In genomic region chr5:36397837-36398282, GRCm38 (mm10) we compare ENCODE assay signal across 8 mouse cellular contexts. TPM values are rescaled to one million over a fixed set of nuclear protein-coding genes. Genes with fewer than 3 reads are reported as not detected.
A peak's percentile ranks its signal among the peaks of the same experiment; 100 is the strongest.
DNase-seq lines count a peak whose midpoint lies in the region; ATAC-seq lines count a peak whose summit lies in the region.

Sorcs2 (minus strand) TSS chr5:36398139.

- H3K9me3 ChIP-seq in hindbrain, embryonic 12.5 days (replicated peaks), result no peaks in the 10 kb centered on the region

- DNase-seq in Muller cell, postnatal 12 days (ENCODE audit: inconsistent ontology term), result peak; percentile 91
- peak; percentile 94 for DNase-seq in cerebellum, postnatal 10 days
- DNase-seq in frontal cortex, postnatal 25 days (ENCODE audit: low spot score in 2 of 2), result peak; percentile 64 to 73
- DNase-seq in layer of hippocampus, postnatal 14 days (ENCODE audit: low spot score in 2 of 2), result peak; percentile 84 to 86
- DNase-seq in lung, postnatal 10 days, result peak; percentile 91
- DNase-seq in retina, adult 2 months (ENCODE audit: low read depth, low spot score), result peak; percentile 54
- peak; percentile 88 for DNase-seq in thymus, postnatal 25 days

- peaks cover 22% of the 10 kb centered on the region for H3K27me3 ChIP-seq in hindbrain, embryonic 12.5 days

- ATAC-seq in hindbrain, embryonic 12.5 days (ENCODE audit: low FRiP score), result peak; percentile 90

- H3K9ac ChIP-seq in hindbrain, embryonic 12.5 days, result peak within 1 kb of the TSS; percentile 90

- H3K27ac ChIP-seq in hindbrain, embryonic 12.5 days, result 0 out of 2 replicates have a peak within 1 kb of the TSS, but pooled peaks have one; percentile 40

- peaks cover 34% of the 10 kb centered on the region for H3K4me1 ChIP-seq in hindbrain, embryonic 12.5 days

- peak within 1 kb of the TSS; percentile 92 for H3K4me2 ChIP-seq in hindbrain, embryonic 12.5 days (replicated peaks)

- peak within 1 kb of the TSS; percentile 71 for H3K4me3 ChIP-seq in hindbrain, embryonic 12.5 days

- WGBS in hindbrain, embryonic 12.5 days, result under 1% methylated on average over 42 of the region's 45 CpGs

- no peaks in the 10 kb centered on the region for H3K36me3 ChIP-seq in hindbrain, embryonic 12.5 days

RNA-seq across cellular contexts. Expression of gene Sorcs2, which starts in this region (rescaled TPM):
- polyA plus RNA-seq in hindbrain, embryonic 12.5 days (2016; fragmentation: Nextera tagmentation; extraction: Ambion mirVana), result 17.2 and 17.5 TPM in 2 replicates
- 10 to 100 TPM; 54.7 to 58.8 TPM for total RNA-seq in layer of hippocampus, postnatal 14 days (2021)

Comparison
In these comparisons a context has a peak if more than half of its experiments do, and no peak if none do; other contexts are left out.
1. Peak in every context shown above with its lines: DNase-seq, ATAC-seq, H3K4me3 ChIP-seq and H3K27ac ChIP-seq.